Mouse (Mus musculus): ENCODE results near the gene Map3k1.

GRCm38 (mm10) chr13:111834613-111835012 is 25.8 kb upstream of the Map3k1 start:
- TF ChIP-seq CTCF (IDR thresholded peaks at IDR 0.05; ENCODE audit: low read depth) (no peak), EP300 (optimal IDR thresholded peaks at IDR 0.05) (no peak)

Data from stomach, postnatal 0 days (tissue).